Mouse (Mus musculus): ENCODE measurements around the gene Ppargc1a.

Gene Ppargc1a

GRCm38 (mm10) chr5:51567659-51568058 is at the start of gene Ppargc1a:
Gene Ppargc1a (minus strand): TSS chr5:51567726.
- no peak for DNase-seq

- DNase-seq = no peak
Observed at GRCm38 (mm10) chr5:51616877-51617276, 49.4 kb upstream of the Ppargc1a start.

GRCm38 (mm10) chr5:51612049-51612448 is 44.5 kb upstream of the Ppargc1a start:
- peak; percentile 18 for DNase-seq

- no peak for DNase-seq
Observed at GRCm38 (mm10) chr5:51607686-51608480, 40.4 kb upstream of the Ppargc1a start.

GRCm38 (mm10) chr5:51599549-51599948 is 32.0 kb upstream of the Ppargc1a start:
- no peak for DNase-seq

GRCm38 (mm10) chr5:51595644-51596043 is 28.1 kb upstream of the Ppargc1a start:
- DNase-seq = peak; percentile 51

- no peak for DNase-seq
Observed at GRCm38 (mm10) chr5:51592206-51592605, 24.7 kb upstream of the Ppargc1a start.

- DNase-seq = no peak
Observed at GRCm38 (mm10) chr5:51591537-51592154, 24.1 kb upstream of the Ppargc1a start.

GRCm38 (mm10) chr5:51586187-51586586 is 18.7 kb upstream of the Ppargc1a start:
- DNase-seq = no peak

- no peak for DNase-seq
Observed at GRCm38 (mm10) chr5:51584987-51585386, 17.5 kb upstream of the Ppargc1a start.

GRCm38 (mm10) chr5:51584186-51584585 is 16.7 kb upstream of the Ppargc1a start:
- no peak for DNase-seq

- DNase-seq = no peak
Observed at GRCm38 (mm10) chr5:51583632-51584031, 16.1 kb upstream of the Ppargc1a start.

- no peak for DNase-seq
Observed at GRCm38 (mm10) chr5:51583030-51583429, 15.5 kb upstream of the Ppargc1a start.

- DNase-seq = peak; percentile 27
Observed at GRCm38 (mm10) chr5:51582618-51583017, 15.1 kb upstream of the Ppargc1a start.

GRCm38 (mm10) chr5:51577594-51577993 is 10.1 kb upstream of the Ppargc1a start:
- DNase-seq = no peak

- no peak for DNase-seq
Observed at GRCm38 (mm10) chr5:51573770-51574169, 6.2 kb upstream of the Ppargc1a start.

- DNase-seq = no peak
Observed at GRCm38 (mm10) chr5:51568198-51568690, 718 bp upstream of the Ppargc1a start.

- no peak for DNase-seq
Observed at GRCm38 (mm10) chr5:51565672-51566071, 1.9 kb downstream of the Ppargc1a start.

GRCm38 (mm10) chr5:51565038-51565437 is 2.5 kb downstream of the Ppargc1a start:
- DNase-seq = no peak

- DNase-seq = no peak
Observed at GRCm38 (mm10) chr5:51563574-51563973, 4.0 kb downstream of the Ppargc1a start.

- no peak for DNase-seq
Observed at GRCm38 (mm10) chr5:51557607-51558278, 9.8 kb downstream of the Ppargc1a start.

- DNase-seq = peak; percentile 29
Observed at GRCm38 (mm10) chr5:51553671-51554070, 13.9 kb downstream of the Ppargc1a start.

- DNase-seq = no peak
Observed at GRCm38 (mm10) chr5:51553251-51553650, 14.3 kb downstream of the Ppargc1a start.
